Mouse (Mus musculus): ENCODE results near the gene Gm11639.
"Not testable (repeated sequence)": the region's sequence is repeated elsewhere in the genome, so short reads cannot be mapped to it uniquely, and the experiment has no call there.

The Gm11639 gene

DNA sequence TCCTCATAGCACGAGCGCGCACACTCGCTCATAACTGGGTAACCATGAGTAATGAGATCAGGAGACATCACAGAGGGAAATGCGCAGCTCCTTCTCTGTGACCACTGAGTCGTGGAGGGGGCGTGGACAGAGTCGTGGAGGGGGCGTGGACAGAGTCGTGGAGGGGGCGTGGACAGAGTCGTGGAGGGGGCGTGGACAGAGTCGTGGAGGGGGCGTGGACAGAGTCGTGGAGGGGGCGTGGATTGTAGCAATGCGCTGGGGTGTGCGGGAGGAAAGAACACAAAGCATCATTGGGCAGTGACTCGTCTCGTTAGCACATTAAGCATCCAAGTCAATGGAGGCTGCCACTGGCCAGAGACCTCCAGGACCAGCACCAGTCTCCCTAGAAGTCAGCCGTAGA, 426.9 kb downstream of the Gm11639 start:
- not testable (repeated sequence) for DNase-seq (ENCODE audit: inconsistent ontology term)

DNA sequence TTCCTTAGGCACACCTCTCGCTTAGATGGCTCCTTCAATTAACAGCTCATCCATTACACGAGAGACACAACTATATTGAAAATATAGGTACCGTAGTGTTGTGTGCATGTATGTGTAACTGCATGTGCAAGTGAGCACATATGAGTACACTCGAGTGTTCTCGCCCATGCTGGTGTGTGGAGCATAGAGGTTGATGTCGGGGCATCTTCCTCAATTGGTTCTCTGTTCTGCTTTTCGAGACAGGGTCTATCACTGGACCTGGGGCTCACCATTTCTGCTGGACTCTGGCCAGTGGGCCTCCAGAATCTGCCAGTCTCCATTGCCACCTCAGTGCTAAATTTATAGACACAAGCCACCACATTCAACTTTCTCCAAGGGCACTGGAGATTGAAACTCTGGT, 432.3 kb downstream of the Gm11639 start:
- no peak for DNase-seq (ENCODE audit: inconsistent ontology term)

DNA sequence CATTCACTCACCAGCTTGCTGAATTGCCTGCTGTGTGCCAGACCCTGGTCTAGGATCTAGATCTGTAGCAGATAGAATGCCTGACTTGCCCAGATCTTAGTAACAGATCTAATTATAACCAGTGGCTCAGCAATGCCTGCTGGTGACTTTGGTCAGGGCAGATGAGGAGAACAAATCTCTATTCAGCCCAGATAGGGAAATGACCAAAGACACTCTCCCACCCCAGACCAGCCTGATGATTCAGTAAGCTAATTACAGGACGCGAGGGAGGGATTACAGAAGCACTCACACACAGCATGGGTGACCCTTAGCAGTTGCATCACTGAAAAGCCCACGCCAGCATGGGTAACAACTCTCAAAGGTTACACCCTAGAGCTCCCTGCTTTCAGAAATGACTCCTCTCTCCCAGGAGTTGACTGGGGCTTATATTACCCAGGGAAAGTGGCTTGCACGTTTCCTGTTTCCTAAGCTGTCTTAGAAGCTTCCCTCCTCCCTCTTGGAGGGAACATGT, 435.1 kb downstream of the Gm11639 start:
- peak; percentile 45 for DNase-seq (ENCODE audit: inconsistent ontology term)

DNA sequence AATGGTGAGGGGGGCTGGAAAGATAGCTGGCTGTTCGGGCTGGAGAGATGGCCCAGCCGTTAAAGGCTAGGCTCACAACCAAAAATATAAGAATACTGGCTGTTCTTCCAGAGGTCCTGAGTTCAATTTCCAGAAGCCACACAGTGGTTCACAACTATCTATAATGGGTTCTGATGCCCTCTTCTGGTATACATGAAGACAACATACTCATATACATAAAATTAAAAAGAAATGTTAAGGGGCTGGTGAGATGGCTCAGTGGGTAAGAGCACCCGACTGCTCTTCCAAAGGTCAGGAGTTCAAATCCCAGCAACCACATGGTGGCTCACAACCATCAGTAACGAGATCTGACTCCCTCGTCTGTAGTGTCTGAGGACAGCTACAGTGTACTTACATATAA, 436.3 kb downstream of the Gm11639 start:
- DNase-seq (ENCODE audit: inconsistent ontology term) = not testable (repeated sequence)

DNA sequence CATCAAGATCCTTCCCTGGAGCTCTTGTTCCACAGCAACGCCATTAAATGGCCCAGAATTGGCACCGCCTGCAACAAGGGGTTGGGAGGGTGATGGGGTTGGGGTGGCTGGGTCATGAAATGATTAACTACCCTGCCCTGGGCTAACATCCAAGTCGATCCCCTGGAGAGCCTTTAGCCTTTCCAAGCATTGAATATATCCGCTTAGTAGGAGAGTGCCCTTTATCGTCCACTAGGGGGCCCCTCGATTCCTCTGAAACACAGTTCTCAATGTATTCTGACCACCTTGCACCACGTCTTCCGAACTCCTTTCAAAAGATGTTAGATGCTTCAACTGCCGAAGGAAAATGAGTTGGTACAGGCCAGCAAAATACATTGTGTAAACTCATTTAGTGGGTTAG, 438.5 kb downstream of the Gm11639 start:
- peak; percentile 61 for DNase-seq (ENCODE audit: inconsistent ontology term)

DNA sequence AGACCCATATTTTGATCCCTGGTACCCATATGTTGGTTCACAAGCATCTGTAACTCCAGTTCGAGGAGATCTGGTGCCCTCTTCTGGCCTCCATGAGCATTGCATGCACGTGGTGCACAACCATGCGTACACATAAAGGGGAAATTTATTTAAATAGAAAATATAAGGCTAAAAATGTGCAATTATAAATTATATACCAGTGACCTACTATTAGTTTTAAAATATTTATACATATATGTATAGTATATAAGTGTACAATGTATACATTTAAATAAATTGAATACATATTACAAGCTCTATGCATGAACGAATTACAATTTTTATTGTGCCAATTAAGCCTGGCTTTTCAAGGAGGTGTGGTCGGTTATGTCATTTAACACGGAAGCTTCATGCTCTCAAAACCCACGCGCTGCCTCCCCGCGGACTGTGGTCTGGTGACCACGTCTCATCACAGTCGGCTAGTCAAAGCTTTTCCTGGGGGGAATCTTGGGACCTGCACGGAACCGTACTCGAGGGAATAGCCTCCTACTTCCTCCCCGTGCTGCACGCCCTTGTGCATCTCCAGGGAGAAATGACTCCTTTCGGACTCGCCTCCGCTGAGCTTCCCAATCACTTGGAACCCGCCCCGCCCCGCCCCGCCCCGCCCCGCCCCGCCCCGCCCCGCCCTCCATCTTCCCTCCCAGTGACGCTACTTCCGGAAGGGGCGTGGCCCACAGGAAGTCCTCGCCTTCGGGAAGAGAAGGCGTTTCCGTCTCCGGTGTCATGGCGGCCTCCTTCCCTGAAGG, 440.4 kb downstream of the Gm11639 start, which contains the start of gene Mettl2:
Mettl2 (plus strand) TSS at position 691 of the 785 bp plus-strand sequence.
- DNase-seq (ENCODE audit: inconsistent ontology term) = peak; percentile 85

DNA sequence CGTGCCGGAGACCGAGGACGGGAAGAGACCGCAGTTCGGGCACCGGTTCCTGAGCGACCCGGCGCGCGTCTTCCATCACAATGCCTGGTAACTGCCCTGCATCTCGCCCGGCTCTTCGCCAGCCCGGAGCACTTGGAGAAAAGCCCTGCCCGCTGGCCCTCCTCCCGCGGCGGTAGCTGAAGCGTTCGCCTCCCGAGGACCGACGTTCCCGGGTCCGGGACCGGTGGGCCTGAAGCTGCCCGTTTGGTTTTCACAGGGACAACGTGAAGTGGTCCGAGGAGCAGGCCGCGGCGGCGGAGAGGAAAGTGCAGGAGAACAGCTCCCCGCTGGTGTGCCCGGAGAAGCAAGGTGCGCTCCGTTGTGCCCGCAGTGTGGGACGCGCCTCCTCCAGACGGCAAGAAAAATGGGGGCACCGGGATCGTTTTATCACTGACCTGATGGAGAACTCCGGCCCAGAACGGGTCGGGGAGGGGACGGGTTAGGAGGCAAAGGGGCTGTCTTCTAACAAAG, 441.1 kb downstream of the Gm11639 start:
- DNase-seq (ENCODE audit: inconsistent ontology term) = no peak

DNA sequence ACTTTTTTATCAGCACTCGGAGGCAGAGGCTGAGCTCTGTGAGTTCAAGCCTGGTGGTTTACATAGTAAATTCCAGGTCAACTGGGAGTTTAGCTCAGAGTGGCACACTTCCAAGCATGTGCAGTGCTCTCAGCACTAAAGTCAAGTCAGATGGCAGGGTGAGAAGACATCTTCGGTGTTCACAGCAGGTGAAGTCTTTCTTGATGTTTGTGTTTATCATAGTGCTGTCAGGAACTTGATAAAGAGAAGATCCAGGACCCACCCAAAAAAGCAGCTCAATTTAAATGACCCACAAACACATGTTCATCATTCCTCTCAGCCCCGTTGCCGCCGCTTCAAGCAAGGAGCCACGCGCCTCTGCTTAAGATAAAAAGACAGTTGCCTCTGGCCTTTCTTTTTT, 450.2 kb downstream of the Gm11639 start:
- no peak for DNase-seq (ENCODE audit: inconsistent ontology term)

DNA sequence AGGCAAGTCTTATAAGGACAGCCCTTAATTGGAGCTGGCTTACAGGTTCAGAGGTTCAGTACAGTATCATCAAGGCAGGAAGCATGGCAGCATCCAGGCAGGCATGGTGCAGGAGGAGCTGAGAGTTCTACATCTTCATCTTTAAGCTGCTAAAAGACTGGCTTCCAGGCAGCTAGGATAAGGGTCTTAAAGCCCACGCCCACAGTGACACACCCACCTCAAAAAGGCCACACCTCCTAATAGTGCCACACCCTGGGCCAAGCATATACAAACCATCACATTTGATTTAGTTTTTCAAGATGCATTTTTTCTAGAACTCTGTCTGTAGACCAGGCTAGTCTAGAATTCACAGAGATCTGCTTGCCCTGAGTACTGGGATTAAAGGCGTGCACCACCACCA, 451.7 kb downstream of the Gm11639 start:
- not testable (repeated sequence) for DNase-seq (ENCODE audit: inconsistent ontology term)

DNA sequence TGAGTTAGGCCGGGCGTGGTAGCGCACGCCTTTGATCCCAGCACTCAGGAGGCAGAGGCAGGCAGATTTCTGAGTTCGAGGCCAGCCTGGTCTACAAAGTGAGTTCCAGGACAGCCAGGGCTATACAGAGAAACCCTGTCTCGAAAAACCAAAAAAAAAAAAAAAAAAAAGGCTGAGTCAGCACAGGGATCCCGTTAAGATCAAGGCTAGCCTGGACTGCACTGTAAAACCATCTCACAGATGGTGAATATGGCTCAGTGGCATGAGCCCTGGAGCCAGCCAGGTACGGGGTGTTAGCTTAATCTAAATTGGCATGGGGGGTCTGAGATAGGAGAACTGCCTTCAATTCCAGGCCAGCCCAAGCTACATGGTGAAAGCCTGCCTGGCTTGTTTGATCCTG, 455.0 kb downstream of the Gm11639 start:
- DNase-seq (ENCODE audit: inconsistent ontology term) = not testable (repeated sequence)

DNA sequence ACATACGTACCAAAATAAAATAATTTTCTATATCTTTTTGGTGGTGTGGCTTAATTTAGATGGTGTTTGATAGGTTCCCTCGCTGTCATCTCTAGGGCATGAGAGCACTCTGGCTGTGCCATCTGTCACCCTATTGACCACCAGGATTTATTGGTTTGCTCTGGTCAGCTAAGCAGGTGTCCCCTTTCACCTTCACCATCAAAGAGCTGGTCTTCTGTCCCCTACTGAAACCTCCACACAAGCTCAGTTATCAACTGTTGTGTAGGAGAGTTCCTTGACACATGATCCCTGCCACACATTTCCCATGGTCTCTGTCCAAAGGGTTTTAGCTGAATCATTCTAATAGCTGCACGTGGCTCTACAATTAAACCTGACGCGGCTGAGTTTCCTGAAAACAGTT, 455.6 kb downstream of the Gm11639 start:
- DNase-seq (ENCODE audit: inconsistent ontology term) = no peak

DNA sequence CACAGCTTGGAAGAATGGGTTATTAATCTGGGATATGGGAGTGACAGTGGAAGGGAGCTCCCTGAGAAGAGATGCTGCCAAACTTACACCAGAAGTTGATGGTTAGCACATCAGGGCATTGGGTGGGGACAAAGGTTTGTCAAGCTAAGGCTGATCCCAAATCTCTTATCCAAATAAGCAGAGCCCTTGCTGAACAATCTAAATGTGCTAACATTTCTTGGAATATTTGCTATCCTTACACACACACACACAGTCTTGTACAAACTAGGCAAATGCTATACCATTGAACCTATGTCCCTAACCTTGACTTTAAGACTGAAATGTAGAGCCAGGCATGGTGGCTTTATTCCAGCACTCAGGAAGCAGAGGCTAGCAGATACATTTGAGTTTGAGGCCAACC, 458.1 kb downstream of the Gm11639 start:
- no peak for DNase-seq (ENCODE audit: inconsistent ontology term)

DNA sequence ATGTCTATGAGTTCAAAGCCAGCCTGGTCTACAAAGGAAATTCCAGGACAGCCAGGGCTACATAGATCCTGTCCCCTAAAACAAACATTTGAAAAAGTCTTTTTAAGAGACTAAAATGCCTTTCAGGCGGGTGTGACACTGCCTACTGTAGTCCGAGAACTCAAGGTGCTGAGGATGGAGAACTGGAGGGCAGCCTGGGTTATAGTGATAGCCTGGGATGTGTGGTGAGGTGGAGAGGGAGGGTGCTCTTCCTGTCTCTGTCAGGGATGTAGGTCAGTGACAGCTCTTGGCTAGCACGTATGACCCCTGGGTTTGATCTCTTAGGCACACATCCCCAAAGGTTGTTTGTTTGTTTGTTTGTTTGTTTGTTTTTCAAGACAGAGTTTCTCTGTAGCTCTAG, 458.6 kb downstream of the Gm11639 start:
- no peak for DNase-seq (ENCODE audit: inconsistent ontology term)

DNA sequence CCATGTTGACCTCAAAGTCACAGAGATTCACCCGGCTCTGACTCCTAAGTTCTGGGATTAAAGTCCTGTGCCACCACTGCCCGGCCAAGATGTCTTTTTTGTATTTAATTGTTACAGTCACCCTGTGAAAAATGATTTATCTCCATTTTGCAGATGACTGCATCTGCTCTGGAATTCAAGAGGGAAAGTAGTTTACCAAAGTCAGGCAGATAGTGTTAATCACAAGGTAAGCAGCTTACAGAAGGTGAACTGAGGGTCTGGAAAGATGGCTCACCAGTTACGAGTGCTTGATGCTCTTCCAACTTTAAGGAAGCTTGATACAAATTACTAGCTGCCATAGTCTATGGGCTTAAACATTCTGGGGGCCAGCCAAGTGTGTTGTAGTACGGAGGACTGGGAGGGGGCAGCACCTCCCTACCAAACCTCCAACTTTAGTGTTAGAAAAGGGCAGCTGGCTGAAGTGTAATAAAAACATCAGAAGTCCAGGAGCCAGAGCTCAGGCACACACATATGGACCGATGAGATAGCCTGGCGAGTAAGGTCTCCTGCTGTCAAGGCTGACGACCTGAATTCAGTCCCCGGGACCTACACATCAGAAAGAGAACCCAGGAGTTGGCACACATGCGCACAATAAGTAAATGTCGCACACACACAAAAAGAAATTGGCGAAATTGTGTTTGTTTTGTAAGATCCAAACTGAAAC, 459.2 kb downstream of the Gm11639 start:
- no peak for DNase-seq (ENCODE audit: inconsistent ontology term)

DNA sequence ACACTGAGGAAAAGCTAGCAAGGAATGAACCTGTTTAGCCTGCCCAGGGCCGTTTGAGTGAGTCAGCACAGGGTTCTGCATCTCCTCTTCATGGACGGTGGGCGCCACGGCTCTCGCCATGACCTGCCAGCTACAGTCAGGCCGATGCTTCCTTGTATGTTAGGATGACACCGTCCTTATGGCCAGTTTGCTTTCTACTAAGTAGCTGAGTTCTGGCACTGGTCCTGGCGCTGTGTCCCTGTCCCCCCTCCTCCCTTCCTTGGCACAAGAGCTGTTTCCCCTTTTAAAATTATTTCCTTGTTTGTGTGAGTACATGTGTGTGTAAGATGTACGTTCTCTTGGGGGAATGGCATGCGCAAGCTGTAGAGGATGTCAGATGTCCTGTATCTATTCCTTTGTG, 459.7 kb downstream of the Gm11639 start:
- DNase-seq (ENCODE audit: inconsistent ontology term) = no peak

DNA sequence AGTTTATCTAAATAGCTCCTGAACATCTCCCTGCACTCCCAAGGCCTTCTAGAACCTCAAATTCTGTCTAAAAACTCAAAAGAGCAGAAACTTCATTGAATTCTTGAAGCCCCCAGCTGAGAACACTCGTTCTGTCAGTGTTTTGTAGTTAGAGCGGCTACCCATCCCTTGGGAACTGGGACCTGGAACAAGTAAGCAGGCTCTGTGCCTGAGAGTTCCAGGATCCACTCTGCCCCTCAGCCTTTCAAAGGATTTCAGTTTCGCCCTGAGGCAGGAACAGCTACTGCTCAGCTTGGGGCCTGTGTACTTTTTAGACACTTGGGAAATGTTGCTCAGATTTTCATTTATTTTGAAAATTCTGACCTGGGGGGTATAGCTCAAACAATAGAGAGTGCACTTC, 461.1 kb downstream of the Gm11639 start, which contains the start of gene Gm10842:
Gm10842 (plus strand) TSS at position 301 of the 400 bp plus-strand sequence.
- DNase-seq (ENCODE audit: inconsistent ontology term) = no peak

DNA sequence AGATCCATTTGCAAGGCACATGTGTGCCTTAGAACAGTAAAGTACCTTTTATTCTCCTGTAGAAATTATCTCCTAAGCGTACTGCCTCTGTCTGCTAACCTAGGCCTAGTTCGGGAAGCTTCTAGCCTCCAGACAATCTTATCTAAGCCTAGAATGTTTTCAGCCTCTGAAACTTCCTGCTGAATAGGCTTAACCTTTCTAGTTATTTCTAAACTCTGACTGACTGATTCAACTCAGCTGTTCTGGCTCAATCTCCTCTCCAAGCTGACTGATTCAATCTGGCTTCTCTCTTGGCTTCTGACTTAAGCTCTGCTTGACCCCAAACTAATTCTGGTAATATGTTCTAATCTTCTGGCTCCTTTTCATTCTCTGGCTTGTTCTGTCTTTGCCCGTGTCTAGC, 463.8 kb downstream of the Gm11639 start:
- no peak for DNase-seq (ENCODE audit: inconsistent ontology term)

DNA sequence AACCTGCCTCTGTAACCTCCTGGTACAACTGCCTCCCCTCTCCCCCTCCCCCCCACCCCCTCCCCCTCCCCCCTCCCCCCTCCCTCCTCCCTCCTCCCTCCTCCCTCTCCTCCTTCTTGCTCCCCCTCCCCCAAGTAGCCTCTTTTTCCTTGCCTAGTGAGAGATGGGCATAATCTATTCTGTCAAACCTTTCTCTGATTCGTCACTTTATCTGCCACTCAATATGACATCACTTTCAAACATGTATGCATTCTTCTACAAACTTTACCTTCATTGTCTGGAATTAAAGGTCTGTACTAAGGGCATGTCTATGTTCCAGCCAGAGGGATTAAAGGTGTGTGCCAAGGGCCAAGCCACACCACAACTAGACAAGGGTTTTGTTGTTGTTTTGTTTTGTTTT, 464.3 kb downstream of the Gm11639 start:
- no peak for DNase-seq (ENCODE audit: inconsistent ontology term)

DNA sequence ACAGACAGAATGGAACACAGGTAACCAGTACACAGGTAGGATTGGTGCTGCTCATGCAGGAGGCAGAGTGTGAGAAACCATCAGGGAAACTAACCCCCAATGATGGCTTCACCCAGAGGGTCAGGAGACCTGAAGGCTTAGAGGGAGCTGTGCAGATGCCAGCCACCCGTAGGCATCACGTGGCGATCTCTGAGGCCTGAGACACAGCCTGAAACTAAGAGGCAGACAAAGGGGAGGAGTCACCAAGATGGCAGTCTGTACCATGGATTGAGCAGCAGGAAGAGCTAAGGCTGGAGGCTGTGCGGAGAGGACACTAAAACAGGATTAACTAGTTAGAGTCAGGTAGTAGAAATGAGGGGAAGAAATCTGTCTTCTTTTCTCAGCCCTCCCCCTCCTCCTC, 465.2 kb downstream of the Gm11639 start:
- no peak for DNase-seq (ENCODE audit: inconsistent ontology term)

DNA sequence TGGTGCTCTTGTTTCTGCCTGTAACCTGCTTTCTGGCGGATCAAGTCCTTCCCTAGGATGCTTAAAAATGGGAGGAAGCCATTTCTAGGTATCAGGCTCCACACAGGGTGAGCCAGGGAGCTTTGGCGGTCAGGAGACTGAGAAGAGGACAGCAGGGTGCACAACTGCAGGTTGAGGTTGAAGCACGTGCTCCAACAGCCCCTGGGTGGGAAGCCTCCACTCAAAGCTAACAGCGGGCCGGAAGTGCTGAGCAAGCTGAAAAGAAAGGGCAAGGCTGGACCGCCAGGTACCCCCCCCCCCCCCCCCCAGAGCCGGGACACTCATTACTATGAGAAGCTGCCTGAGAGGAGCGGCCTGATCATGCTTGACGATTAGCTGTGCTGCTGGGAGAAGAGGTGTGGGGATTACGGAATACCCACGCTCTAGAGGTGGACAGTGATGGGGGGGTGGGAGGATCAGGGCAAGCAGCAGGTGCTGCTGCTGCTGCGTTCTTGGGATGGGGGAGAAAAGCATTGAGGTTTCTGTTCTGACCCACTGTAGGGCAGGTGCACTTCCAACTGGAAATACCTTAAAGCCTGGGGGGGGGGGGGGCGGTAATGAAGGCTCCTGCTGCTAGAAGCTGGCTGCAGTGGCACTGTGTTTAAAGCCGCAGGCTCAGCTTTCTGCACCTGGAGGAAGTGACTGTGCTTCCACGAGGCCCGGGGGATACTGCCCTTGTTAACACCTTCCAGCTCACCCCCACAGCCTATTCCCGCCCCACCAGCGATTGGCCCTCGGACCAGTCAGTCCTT, 465.9 kb downstream of the Gm11639 start:
- no peak for DNase-seq (ENCODE audit: inconsistent ontology term)

DNA sequence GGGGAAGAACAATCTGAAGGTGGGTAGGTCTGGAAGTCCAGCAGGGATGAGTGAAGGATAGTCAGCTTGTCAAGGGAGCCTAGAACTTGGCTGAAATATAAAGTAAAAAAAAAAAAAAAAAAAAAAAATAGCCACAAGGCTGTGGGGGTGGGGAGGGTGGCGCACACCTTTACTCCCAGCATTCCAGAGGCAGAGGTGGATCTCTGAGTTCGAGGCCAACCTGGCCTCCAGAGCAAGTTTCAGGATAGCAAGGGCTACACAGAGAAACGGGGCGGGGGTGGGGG, 466.5 kb downstream of the Gm11639 start:
- no peak for DNase-seq (ENCODE audit: inconsistent ontology term)

DNA sequence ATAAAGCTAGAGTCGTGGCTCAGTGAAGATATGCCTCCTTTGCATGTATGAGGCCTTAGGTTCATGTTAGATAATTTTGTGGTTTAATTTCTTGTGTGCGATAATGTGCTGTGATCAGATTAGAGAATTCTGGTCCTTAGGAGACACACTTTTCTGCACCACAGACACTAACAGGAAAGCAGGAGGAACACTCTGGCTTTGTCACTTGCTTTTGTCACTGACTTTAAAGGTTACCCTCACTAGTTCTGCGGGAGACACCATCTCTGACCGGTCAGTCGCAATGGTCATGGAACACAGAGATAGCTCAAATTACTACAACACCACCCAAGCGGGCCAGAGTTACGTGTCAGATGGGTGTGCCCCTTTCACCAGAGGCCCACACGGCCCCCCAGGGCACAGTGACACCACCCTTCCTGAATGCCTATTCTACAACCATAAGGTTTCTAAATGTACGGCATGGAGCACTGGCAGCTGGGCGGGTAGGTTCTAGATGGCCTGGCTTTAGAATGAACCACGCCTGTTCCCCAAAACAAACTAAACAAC, 466.9 kb downstream of the Gm11639 start:
- DNase-seq (ENCODE audit: inconsistent ontology term) = no peak

Measured in Muller cell, postnatal 12 days (primary cell).